Mouse (Mus musculus): ENCODE measurements around the gene Lenep. TPM values are rescaled to one million over a fixed set of nuclear protein-coding genes. Genes with fewer than 3 reads are reported as not detected.

The Lenep gene
- polyA plus RNA-seq (2012; rRNA removed), result 4.0 and 6.7 TPM in 2 replicates

- 0 out of 2 replicates have a peak, but pooled peaks cover 2% of the 10 kb centered on the region for H3K4me1 ChIP-seq (ENCODE audit: control insufficient read depth, insufficient read depth, low read length)
- no peak for TF ChIP-seq CTCF (IDR thresholded peaks at IDR 0.05; ENCODE audit: borderline replicate concordance, insufficient read depth, low read depth, low read length)
- no peak for TF ChIP-seq POLR2A (IDR thresholded peaks at IDR 0.05; ENCODE audit: borderline replicate concordance, insufficient read depth, low read length)
- H3K27me3 ChIP-seq (ENCODE audit: control insufficient read depth, insufficient read depth, low read length), result no peaks in the 10 kb centered on the region
- no peak within 1 kb of the TSS for H3K27ac ChIP-seq (ENCODE audit: insufficient read depth, low read length)
- no peak for DNase-seq
- no peak within 1 kb of the TSS for H3K4me3 ChIP-seq (replicated peaks; ENCODE audit: insufficient read depth, low read depth, low read length)
- WGBS, result 61% methylated on average over 5 of the region's 5 CpGs
Measured at GRCm38 (mm10) chr3:89402693-89403092, at the start of gene Lenep. Gene Lenep, minus strand, starts transcription at chr3:89402793.

GRCm38 (mm10) chr3:89451916-89452315 is 49.3 kb upstream of the Lenep start:
- 97% methylated on average over 1 of the region's 1 CpGs for WGBS
- Histone ChIP-seq H3K4me3 (replicated peaks; ENCODE audit: insufficient read depth, low read depth, low read length) (no peak overlapping the region), H3K4me1 (ENCODE audit: control insufficient read depth, insufficient read depth, low read length) (peaks cover 4% of the 10 kb centered on the region; the same call in 1 of the 2 replicates), H3K27ac (ENCODE audit: insufficient read depth, low read length) (no peak overlapping the region), H3K27me3 (ENCODE audit: control insufficient read depth, insufficient read depth, low read length) (no peaks in the 10 kb centered on the region)
- DNase-seq, result no peak
- no peak for TF ChIP-seq CTCF (IDR thresholded peaks at IDR 0.05; ENCODE audit: borderline replicate concordance, insufficient read depth, low read depth, low read length)
- no peak for TF ChIP-seq POLR2A (IDR thresholded peaks at IDR 0.05; ENCODE audit: borderline replicate concordance, insufficient read depth, low read length)

- peaks cover 4% of the 10 kb centered on the region; the same call in 1 of the 2 replicates for H3K4me1 ChIP-seq (ENCODE audit: control insufficient read depth, insufficient read depth, low read length)
- TF ChIP-seq CTCF (IDR thresholded peaks at IDR 0.05; ENCODE audit: borderline replicate concordance, insufficient read depth, low read depth, low read length) (peak; percentile 90), POLR2A (IDR thresholded peaks at IDR 0.05; ENCODE audit: borderline replicate concordance, insufficient read depth, low read length) (no peak)
- no peak overlapping the region for H3K4me3 ChIP-seq (replicated peaks; ENCODE audit: insufficient read depth, low read depth, low read length)
- no peaks in the 10 kb centered on the region for H3K27me3 ChIP-seq (ENCODE audit: control insufficient read depth, insufficient read depth, low read length)
- no peak overlapping the region for H3K27ac ChIP-seq (ENCODE audit: insufficient read depth, low read length)
- 22% methylated on average over 7 of the region's 7 CpGs for whole genome bisulfite sequencing
- peak; percentile 65 to 76 for DNase-seq
Measured at GRCm38 (mm10) chr3:89449541-89449940, 46.9 kb upstream of the Lenep start.

DNA sequence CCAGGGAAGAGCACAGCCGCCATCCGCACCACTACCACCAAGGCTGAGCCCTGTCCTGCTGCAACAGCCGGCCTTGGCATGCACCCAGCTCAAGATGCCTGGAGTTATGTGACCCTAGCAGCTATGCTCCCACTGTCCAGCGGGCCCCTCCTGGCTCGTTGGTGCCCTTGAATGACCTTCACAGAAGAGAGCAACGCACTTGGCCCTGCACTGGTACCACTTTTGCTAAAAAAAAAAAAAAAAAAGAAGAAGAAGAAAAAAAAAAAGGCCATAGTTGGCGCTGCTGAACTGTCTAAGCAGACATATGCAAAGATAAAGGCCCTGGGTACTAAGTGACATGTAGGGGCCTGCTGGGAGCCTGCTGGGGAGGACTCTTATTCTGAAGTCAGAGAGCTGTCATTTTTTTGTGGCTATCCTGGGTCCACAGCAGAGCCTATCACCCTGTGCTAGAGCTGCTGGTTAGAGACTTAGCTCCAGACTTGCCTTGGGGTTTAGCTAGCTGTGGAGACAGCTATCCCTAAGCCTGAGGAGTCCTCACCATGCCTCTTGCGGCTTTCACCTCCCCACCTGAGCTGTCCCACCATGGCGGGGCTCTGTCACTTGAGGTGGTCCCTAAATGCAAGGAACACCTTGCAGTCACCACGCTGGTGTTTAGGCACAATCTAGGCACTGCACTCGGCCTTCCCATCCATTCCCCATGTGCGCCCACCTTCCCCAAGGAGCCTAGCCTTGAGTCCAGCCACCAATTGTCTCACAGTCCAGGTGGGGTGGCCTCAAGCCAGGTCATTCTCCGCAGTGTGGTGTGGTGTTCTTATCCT is 46.3 kb upstream of the Lenep start:
- TF ChIP-seq POLR2A (IDR thresholded peaks at IDR 0.05; ENCODE audit: borderline replicate concordance, insufficient read depth, low read length) (no peak), CTCF (IDR thresholded peaks at IDR 0.05; ENCODE audit: borderline replicate concordance, insufficient read depth, low read depth, low read length) (no peak)
- no peaks in the 10 kb centered on the region for H3K27me3 ChIP-seq (ENCODE audit: control insufficient read depth, insufficient read depth, low read length)
- 54% methylated on average over 13 of the region's 13 CpGs for WGBS
- DNase-seq, result no peak
- peaks cover 4% of the 10 kb centered on the region; the same call in 1 of the 2 replicates for H3K4me1 ChIP-seq (ENCODE audit: control insufficient read depth, insufficient read depth, low read length)
- H3K4me3 ChIP-seq (replicated peaks; ENCODE audit: insufficient read depth, low read depth, low read length), result no peak overlapping the region
- H3K27ac ChIP-seq (ENCODE audit: insufficient read depth, low read length), result no peak overlapping the region

- no peaks in the 10 kb centered on the region for H3K27me3 ChIP-seq (ENCODE audit: control insufficient read depth, insufficient read depth, low read length)
- H3K27ac ChIP-seq (ENCODE audit: insufficient read depth, low read length), result no peak overlapping the region
- TF ChIP-seq POLR2A (IDR thresholded peaks at IDR 0.05; ENCODE audit: borderline replicate concordance, insufficient read depth, low read length) (no peak), CTCF (IDR thresholded peaks at IDR 0.05; ENCODE audit: borderline replicate concordance, insufficient read depth, low read depth, low read length) (no peak)
- peaks cover 3% of the 10 kb centered on the region; the same call in 1 of the 2 replicates for H3K4me1 ChIP-seq (ENCODE audit: control insufficient read depth, insufficient read depth, low read length)
- DNase-seq, result no peak
- WGBS, result 37% methylated on average over 2 of the region's 2 CpGs
- H3K4me3 ChIP-seq (replicated peaks; ENCODE audit: insufficient read depth, low read depth, low read length), result no peak overlapping the region
Measured at GRCm38 (mm10) chr3:89440691-89441090, 38.1 kb upstream of the Lenep start.

DNA sequence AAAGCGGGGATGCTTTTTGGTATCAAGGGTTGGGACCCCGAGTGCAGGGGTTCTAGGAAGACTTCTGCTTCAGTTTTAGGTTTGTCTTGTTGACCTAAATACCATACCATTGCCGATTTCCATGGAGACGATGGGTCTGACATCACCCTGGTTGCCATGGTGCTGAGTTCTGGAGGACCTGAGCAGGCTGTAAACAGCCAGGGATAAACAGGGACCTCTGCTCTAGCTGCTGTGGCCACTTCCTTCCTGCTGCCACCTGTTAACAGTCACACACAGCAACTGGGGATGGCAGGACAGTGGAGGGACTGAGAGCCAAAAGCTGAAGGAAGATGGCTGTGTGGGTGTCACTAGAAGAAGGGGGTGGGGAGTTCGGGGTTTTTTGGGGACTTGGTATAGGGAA is 34.7 kb upstream of the Lenep start:
- H3K27me3 ChIP-seq (ENCODE audit: control insufficient read depth, insufficient read depth, low read length), result no peaks in the 10 kb centered on the region
- H3K4me1 ChIP-seq (ENCODE audit: control insufficient read depth, insufficient read depth, low read length), result peaks cover 8% of the 10 kb centered on the region; the same call in 1 of the 2 replicates
- no peak for DNase-seq
- H3K4me3 ChIP-seq (replicated peaks; ENCODE audit: insufficient read depth, low read depth, low read length), result no peak overlapping the region
- WGBS, result 23% methylated on average over 5 of the region's 5 CpGs
- TF ChIP-seq CTCF (IDR thresholded peaks at IDR 0.05; ENCODE audit: borderline replicate concordance, insufficient read depth, low read depth, low read length) (no peak), POLR2A (IDR thresholded peaks at IDR 0.05; ENCODE audit: borderline replicate concordance, insufficient read depth, low read length) (no peak)
- H3K27ac ChIP-seq (ENCODE audit: insufficient read depth, low read length), result no peak overlapping the region

- peak within 1 kb of the TSS; percentile 24 for H3K4me3 ChIP-seq (replicated peaks; ENCODE audit: insufficient read depth, low read depth, low read length)
- no peaks in the 10 kb centered on the region for H3K27me3 ChIP-seq (ENCODE audit: control insufficient read depth, insufficient read depth, low read length)
- WGBS, result 10% methylated on average over 16 of the region's 16 CpGs
- no peak for DNase-seq
- H3K4me1 ChIP-seq (ENCODE audit: control insufficient read depth, insufficient read depth, low read length), result peaks cover 13% of the 10 kb centered on the region
- TF ChIP-seq CTCF (IDR thresholded peaks at IDR 0.05; ENCODE audit: borderline replicate concordance, insufficient read depth, low read depth, low read length) (no peak), POLR2A (IDR thresholded peaks at IDR 0.05; ENCODE audit: borderline replicate concordance, insufficient read depth, low read length) (no peak)
- no peak within 1 kb of the TSS for H3K27ac ChIP-seq (ENCODE audit: insufficient read depth, low read length)
Measured at GRCm38 (mm10) chr3:89436176-89437113, 33.9 kb upstream of the Lenep start, which contains the start of gene Pbxip1. Gene Pbxip1, plus strand, starts transcription at chr3:89436706.

All from cerebellum, adult 2 months (tissue).